Mouse (Mus musculus) CH12.LX (cell line): ENCODE results near the gene Hpn. TPM values are rescaled to one million over a fixed set of nuclear protein-coding genes. Genes with fewer than 3 reads are reported as not detected.

Experiments used
- DNase-seq: peaks from one replicate; pipeline ENCODE4 v3.0.0-alpha.2; 2013; ENCODE audit errors: extremely low read depth
- H3K27ac ChIP-seq: 2 replicates; pipeline ENCODE4 v1.5.1; 2012; ENCODE audit warnings: low read depth, mild to moderate bottlenecking, control low read depth, moderate library complexity; ENCODE audit not compliant: insufficient read depth
- H3K27me3 ChIP-seq: replicated peaks from 2 replicates; pipeline ENCODE3; 2012; ENCODE audit warnings: inconsistent platforms
- H3K36me3 ChIP-seq, 2 experiments: replicated peaks in 1 of 2; 2 replicates each; pipeline versions ENCODE3 to v1.6.1; 2012; ENCODE audit warnings: inconsistent platforms in 1 of 2, low read length in 1 of 2, mild to moderate bottlenecking in 1 of 2, mixed read lengths in 1 of 2, moderate library complexity in 1 of 2; ENCODE audit not compliant: control insufficient read depth in 1 of 2, insufficient read depth in 1 of 2
- H3K4me1 ChIP-seq, 2 experiments: 2 replicates each; pipeline ENCODE4 v1.6.1; 2012; ENCODE audit warnings: inconsistent platforms in 1 of 2, moderate library complexity in 1 of 2; ENCODE audit not compliant: insufficient read depth in 2 of 2, control insufficient read depth in 1 of 2
- H3K4me2 ChIP-seq: 2 replicates; pipeline ENCODE4 v1.6.1; 2012; ENCODE audit warnings: low read depth, mild to moderate bottlenecking, control low read depth; ENCODE audit not compliant: poor library complexity, insufficient read depth, severe bottlenecking
- H3K4me3 ChIP-seq, 3 experiments: fragments of 150-350 bp in 1 of 3; sonication (generic) in 1 of 3; replicated peaks in 1 of 3; 2 replicates each; pipeline versions ENCODE3 to v1.5.1; 2011 to 2012; ENCODE audit warnings: low read depth in 2 of 3, low read length in 2 of 3, mild to moderate bottlenecking in 2 of 3, moderate library complexity in 2 of 3, control low read depth in 1 of 3, improper control_type of control experiment in 1 of 3, inconsistent platforms in 1 of 3, mixed read lengths in 1 of 3; ENCODE audit not compliant: poor library complexity in 1 of 3
- H3K79me2 ChIP-seq: replicated peaks from 2 replicates; pipeline ENCODE4 v1.6.1; 2012; ENCODE audit warnings: mild to moderate bottlenecking, moderate library complexity; ENCODE audit not compliant: control insufficient read depth, poor library complexity, insufficient read depth, severe bottlenecking; ENCODE audit errors: extremely low read depth
- H3K9ac ChIP-seq: 2 replicates; pipeline ENCODE4 v1.6.1; 2012; ENCODE audit warnings: low read depth, mild to moderate bottlenecking, control low read depth, moderate library complexity; ENCODE audit not compliant: insufficient read depth
- H3K9me3 ChIP-seq: replicated peaks from 2 replicates; pipeline ENCODE3; 2012; ENCODE audit warnings: low read length, inconsistent platforms, mixed read lengths
- BHLHE40 ChIP-seq: IDR thresholded peaks from 2 replicates; pipeline ENCODE4 v1.6.1; 2011; ENCODE audit warnings: mild to moderate bottlenecking, low read depth, low read length, improper control_type of control experiment
- CHD1 ChIP-seq: IDR thresholded peaks from 2 replicates; pipeline ENCODE4 v1.6.1; 2012; ENCODE audit warnings: low read depth, low read length, improper control_type of control experiment, inconsistent platforms
- CHD2 ChIP-seq: IDR thresholded peaks from 2 replicates; pipeline ENCODE4 v1.6.1; 2011; ENCODE audit warnings: low read length, improper control_type of control experiment
- CTCF ChIP-seq, 2 experiments: IDR thresholded peaks in 1 of 2; conservative IDR thresholded peaks in 1 of 2; 2 replicates each; pipeline ENCODE4 v1.5.1; 2011 to 2012; ENCODE audit warnings: low read depth in 2 of 2, low read length in 2 of 2, improper control_type of control experiment in 1 of 2, inconsistent platforms in 1 of 2, mild to moderate bottlenecking in 1 of 2, moderate library complexity in 1 of 2
- EP300 ChIP-seq: IDR thresholded peaks from 2 replicates; pipeline ENCODE4 v1.6.1; 2011; ENCODE audit warnings: low read length, improper control_type of control experiment
- HCFC1 ChIP-seq: IDR thresholded peaks from 2 replicates; pipeline ENCODE4 v1.6.1; 2012; ENCODE audit warnings: low read depth, mild to moderate bottlenecking, inconsistent platforms, low read length, improper control_type of control experiment
- JUN ChIP-seq: IDR thresholded peaks from 2 replicates; pipeline ENCODE4 v1.6.1; 2011; ENCODE audit warnings: low read depth, mild to moderate bottlenecking, low read length, improper control_type of control experiment, moderate library complexity; ENCODE audit not compliant: insufficient read depth
- MAZ ChIP-seq: IDR thresholded peaks from 2 replicates; pipeline ENCODE4 v1.6.1; 2012; ENCODE audit warnings: low read depth, mild to moderate bottlenecking, inconsistent platforms, low read length, improper control_type of control experiment, moderate library complexity
- NRF1 ChIP-seq: IDR thresholded peaks from 2 replicates; pipeline ENCODE4 v1.6.1; 2014; ENCODE audit warnings: low read depth, mild to moderate bottlenecking, inconsistent platforms, low read length, improper control_type of control experiment, moderate library complexity
- POLR2A ChIP-seq: IDR thresholded peaks from 2 replicates; pipeline ENCODE4 v1.6.1; 2011; ENCODE audit warnings: low read depth, mild to moderate bottlenecking, improper control_type of control experiment, low read length
- POLR2AphosphoS2 ChIP-seq: IDR thresholded peaks from 2 replicates; pipeline ENCODE4 v1.6.1; 2011; ENCODE audit warnings: low read depth, low read length, improper control_type of control experiment
- RAD21 ChIP-seq: IDR thresholded peaks from 2 replicates; pipeline ENCODE4 v1.6.1; 2011; ENCODE audit warnings: low read depth, mild to moderate bottlenecking, low read length, improper control_type of control experiment, moderate library complexity
- RCOR1 ChIP-seq: conservative IDR thresholded peaks from 2 replicates; pipeline ENCODE4 v1.6.1; 2012; ENCODE audit warnings: low read depth, mild to moderate bottlenecking, inconsistent platforms, low read length, improper control_type of control experiment
- SMC3 ChIP-seq: IDR thresholded peaks from 2 replicates; pipeline ENCODE4 v1.6.1; 2011; ENCODE audit warnings: low read depth, low read length, improper control_type of control experiment
- TBP ChIP-seq: conservative IDR thresholded peaks from 2 replicates; pipeline ENCODE4 v1.6.1; 2011; ENCODE audit warnings: low read depth, low read length, improper control_type of control experiment
- UBTF ChIP-seq: IDR thresholded peaks from 2 replicates; pipeline ENCODE4 v1.6.1; 2012; ENCODE audit warnings: low read depth, mild to moderate bottlenecking, inconsistent platforms, low read length, improper control_type of control experiment, moderate library complexity
- USF1 ChIP-seq: IDR thresholded peaks from 2 replicates; pipeline ENCODE4 v1.6.1; 2014; ENCODE audit warnings: low read depth, mild to moderate bottlenecking, inconsistent platforms, low read length, improper control_type of control experiment
- USF2 ChIP-seq: conservative IDR thresholded peaks from 2 replicates; pipeline ENCODE4 v1.6.1; 2011; ENCODE audit warnings: low read depth, low read length, improper control_type of control experiment
- ZC3H11A ChIP-seq: IDR thresholded peaks from 2 replicates; pipeline ENCODE4 v1.6.1; 2012; ENCODE audit warnings: low read depth, mild to moderate bottlenecking, inconsistent platforms, low read length, improper control_type of control experiment
- ZNF384 ChIP-seq: IDR thresholded peaks from 2 replicates; pipeline ENCODE4 v1.6.1; 2012; ENCODE audit warnings: low read depth, low read length, improper control_type of control experiment, inconsistent platforms
- dilution Hi-C: fragments of 300-500 bp; cut with MboI; formaldehyde crosslinking; loops from 2 replicates; pipeline ENCODE4 v1.14.3; 2020; ENCODE audit warnings: low sequenced_read_pairs; ENCODE audit not compliant: extremely low pct_unique_long_range_greater_than_20kb, extremely low pct_ligation_motif_present
- in situ Hi-C: fragments of 300-500 bp; cut with MboI; formaldehyde crosslinking; loops from 3 replicates; pipeline ENCODE4 v1.14.3; 2019; ENCODE audit warnings: low sequenced_read_pairs, low pct_ligation_motif_present, low pct_unique_long_range_greater_than_20kb, mixed read lengths
- polyA plus RNA-seq: library from polyadenylated mRNA; unstranded; fragments of >175 nt; gene quantifications from 2 replicates; pipeline ENCODE4 v1.2.1, GENCODE M21; 2012; ENCODE audit warnings: low read depth; ENCODE audit not compliant: insufficient read length
- total RNA-seq, 2 experiments: library from RNA; depleted of rRNA; stranded (reverse); fragments of 300-350 nt in 1 of 2; fragments of >200 nt in 1 of 2; gene quantifications; 2 replicates each; pipeline ENCODE4 v1.2.3; 2012 to 2014

The Hpn gene
- total and polyA plus RNA-seq, 3 experiments = 3.0 to 16.7 (median 8.7) TPM

DNA sequence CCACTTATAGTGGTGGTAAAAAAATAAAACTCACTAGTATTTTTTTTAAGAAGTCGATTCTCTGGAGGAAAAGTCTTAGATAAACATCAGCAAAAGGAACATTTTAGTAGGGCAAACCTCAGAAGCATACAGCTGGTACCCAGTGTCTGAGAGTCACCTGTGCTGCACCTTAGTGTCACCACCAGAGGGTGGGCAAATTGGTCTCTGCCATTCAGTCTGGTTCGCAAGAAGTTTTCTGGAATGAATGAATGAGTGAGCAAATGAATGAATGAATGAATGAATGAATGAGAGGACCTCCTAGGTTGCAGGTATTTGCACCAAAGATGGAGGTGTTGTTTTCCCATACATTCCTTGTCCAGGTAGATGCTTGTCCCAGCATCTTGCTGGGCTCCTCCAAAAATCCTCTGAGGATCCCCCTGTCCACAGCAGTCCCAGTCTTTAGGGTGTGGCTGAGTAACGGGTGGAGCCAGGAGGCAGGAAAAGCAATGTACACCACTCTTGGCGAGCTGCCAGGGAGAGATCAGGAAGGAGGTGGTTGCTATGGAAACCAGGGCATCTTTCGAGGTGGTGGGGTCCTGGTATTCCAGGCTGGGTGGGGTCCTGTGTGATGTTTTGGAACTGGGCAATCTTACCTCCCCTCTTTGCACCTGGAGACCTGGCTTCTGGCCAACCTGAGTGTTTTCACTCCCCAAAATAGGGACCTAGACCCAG is 65.8 kb downstream of the Hpn start:
- Histone ChIP-seq H3K9me3 (no peaks in the 10 kb centered on the region), H3K4me1 (peaks cover 13 to 25% of the 10 kb centered on the region in 2 experiments), H3K27ac (no peak overlapping the region), H3K9ac (no peak overlapping the region), H3K79me2 (no peaks in the 10 kb centered on the region), H3K27me3 (peaks cover 76% of the 10 kb centered on the region), H3K36me3 (no peaks in the 10 kb centered on the region), H3K4me3 (no peak overlapping the region), H3K4me2 (no peak overlapping the region)
- TF ChIP-seq POLR2AphosphoS2 = no peak
- no peak for TF ChIP-seq USF2
- TF ChIP-seq ZC3H11A = no peak
- no peak for TF ChIP-seq ZNF384
- no peak for TF ChIP-seq RAD21
- TF ChIP-seq MAZ = no peak
- no peak for TF ChIP-seq RCOR1
- no peak for TF ChIP-seq BHLHE40
- no peak for TF ChIP-seq NRF1
- TF ChIP-seq JUN = no peak
- no peak for TF ChIP-seq POLR2A
- TF ChIP-seq USF1 = no peak
- TF ChIP-seq CHD1 = no peak
- no peak for TF ChIP-seq CTCF (conservative IDR thresholded peaks at IDR 0.05 in 1 of 2, IDR thresholded peaks at IDR 0.05 in 1 of 2; ENCODE audit: low read depth in 2 of 2, low read length in 2 of 2)
- no peak for TF ChIP-seq TBP
- no peak for TF ChIP-seq EP300
- TF ChIP-seq HCFC1 = no peak
- no peak for TF ChIP-seq UBTF
- TF ChIP-seq SMC3 = no peak
- TF ChIP-seq CHD2 = no peak
- dilution Hi-C loops (no loop called here), in situ Hi-C loops (no loop called here)
- DNase-seq = no peak

Other genes starting within 250 kb of the Hpn start
- 41.7 and 42.3 TPM in 2 replicates for gene Cd22, start 234.9 kb downstream of the Hpn start, total RNA-seq (2012; rRNA removed)
- gene Cd22, start 234.9 kb downstream of the Hpn start, total RNA-seq (2014; rRNA removed) = 81.5 and 90.6 TPM in 2 replicates
- 180 and 190 TPM in 2 replicates for gene Cd22, start 234.9 kb downstream of the Hpn start, polyA plus RNA-seq
- 0.04 TPM in 1 of 2 replicates, not detected in the other for gene Mag, start 200.4 kb downstream of the Hpn start, total RNA-seq (2012; rRNA removed)
- gene Mag, start 200.4 kb downstream of the Hpn start, total RNA-seq (2014; rRNA removed) = not detected in 2 replicates
- not detected in 2 replicates for gene Mag, start 200.4 kb downstream of the Hpn start, polyA plus RNA-seq
- gene Hamp2, start 190.6 kb downstream of the Hpn start, total RNA-seq (2012; rRNA removed) = not detected in 2 replicates
- gene Hamp2, start 190.6 kb downstream of the Hpn start, total RNA-seq (2014; rRNA removed) = not detected in 2 replicates
- gene Hamp2, start 190.6 kb downstream of the Hpn start, polyA plus RNA-seq = not detected in 2 replicates
- not detected in 2 replicates for gene Hamp, start 171.3 kb downstream of the Hpn start, total RNA-seq (2012; rRNA removed)
- not detected in 2 replicates for gene Hamp, start 171.3 kb downstream of the Hpn start, total RNA-seq (2014; rRNA removed)
- gene Hamp, start 171.3 kb downstream of the Hpn start, polyA plus RNA-seq = not detected in 2 replicates
- gene Usf2, start 158.5 kb downstream of the Hpn start, total RNA-seq (2012; rRNA removed) = 42.0 and 47.9 TPM in 2 replicates
- 47.0 and 57.2 TPM in 2 replicates for gene Usf2, start 158.5 kb downstream of the Hpn start, total RNA-seq (2014; rRNA removed)
- gene Usf2, start 158.5 kb downstream of the Hpn start, polyA plus RNA-seq = 102 and 103 TPM in 2 replicates
- 0.08 and 0.13 TPM in 2 replicates for gene Lsr, start 141.8 kb downstream of the Hpn start, total RNA-seq (2012; rRNA removed)
- 0.12 TPM in 1 of 2 replicates, not detected in the other for gene Lsr, start 141.8 kb downstream of the Hpn start, total RNA-seq (2014; rRNA removed)
- not detected in 2 replicates for gene Lsr, start 141.8 kb downstream of the Hpn start, polyA plus RNA-seq
- gene Fam187b, start 141.5 kb downstream of the Hpn start, total RNA-seq (2012; rRNA removed) = not detected in 2 replicates
- not detected in 2 replicates for gene Fam187b, start 141.5 kb downstream of the Hpn start, total RNA-seq (2014; rRNA removed)
- not detected in 2 replicates for gene Fam187b, start 141.5 kb downstream of the Hpn start, polyA plus RNA-seq
- 71.6 and 73.2 TPM in 2 replicates for gene Fxyd5, start 72.8 kb downstream of the Hpn start, total RNA-seq (2012; rRNA removed)
- gene Fxyd5, start 72.8 kb downstream of the Hpn start, total RNA-seq (2014; rRNA removed) = 38.3 and 43.8 TPM in 2 replicates
- 96.8 and 124 TPM in 2 replicates for gene Fxyd5, start 72.8 kb downstream of the Hpn start, polyA plus RNA-seq
- not detected in 2 replicates for gene Fxyd7, start 63.8 kb downstream of the Hpn start, total RNA-seq (2012; rRNA removed)
- not detected in 2 replicates for gene Fxyd7, start 63.8 kb downstream of the Hpn start, total RNA-seq (2014; rRNA removed)
- gene Fxyd7, start 63.8 kb downstream of the Hpn start, polyA plus RNA-seq = not detected in 2 replicates
- gene Fxyd1, start 58.1 kb downstream of the Hpn start, total RNA-seq (2012; rRNA removed) = not detected in 2 replicates
- gene Fxyd1, start 58.1 kb downstream of the Hpn start, total RNA-seq (2014; rRNA removed) = not detected in 2 replicates
- not detected in 2 replicates for gene Fxyd1, start 58.1 kb downstream of the Hpn start, polyA plus RNA-seq
- gene Lgi4, start 55.9 kb downstream of the Hpn start, total RNA-seq (2012; rRNA removed) = not detected in 2 replicates
- gene Lgi4, start 55.9 kb downstream of the Hpn start, total RNA-seq (2014; rRNA removed) = not detected in 2 replicates
- gene Lgi4, start 55.9 kb downstream of the Hpn start, polyA plus RNA-seq = not detected in 2 replicates
- not detected in 2 replicates for gene Fxyd3, start 38.6 kb downstream of the Hpn start, total RNA-seq (2012; rRNA removed)
- not detected in 2 replicates for gene Fxyd3, start 38.6 kb downstream of the Hpn start, total RNA-seq (2014; rRNA removed)
- gene Fxyd3, start 38.6 kb downstream of the Hpn start, polyA plus RNA-seq = 0.08 TPM in 1 of 2 replicates, not detected in the other
- 0.17 and 0.30 TPM in 2 replicates for gene Scn1b, start 11.7 kb upstream of the Hpn start, total RNA-seq (2012; rRNA removed)
- gene Scn1b, start 11.7 kb upstream of the Hpn start, total RNA-seq (2014; rRNA removed) = not detected in 2 replicates
- gene Scn1b, start 11.7 kb upstream of the Hpn start, polyA plus RNA-seq = not detected in 2 replicates
- 66.6 and 86.0 TPM in 2 replicates for gene Gramd1a, start 40.6 kb upstream of the Hpn start, total RNA-seq (2012; rRNA removed)
- gene Gramd1a, start 40.6 kb upstream of the Hpn start, total RNA-seq (2014; rRNA removed) = 45.7 and 49.5 TPM in 2 replicates
- 70.0 and 90.7 TPM in 2 replicates for gene Gramd1a, start 40.6 kb upstream of the Hpn start, polyA plus RNA-seq
- gene Scgb2b2, start 175.2 kb upstream of the Hpn start, total RNA-seq (2012; rRNA removed) = not detected in 2 replicates
- gene Scgb2b2, start 175.2 kb upstream of the Hpn start, total RNA-seq (2014; rRNA removed) = not detected in 2 replicates
- not detected in 2 replicates for gene Scgb2b2, start 175.2 kb upstream of the Hpn start, polyA plus RNA-seq
- not detected in 2 replicates for gene Scgb1b2, start 176.5 kb upstream of the Hpn start, total RNA-seq (2012; rRNA removed)
- gene Scgb1b2, start 176.5 kb upstream of the Hpn start, total RNA-seq (2014; rRNA removed) = not detected in 2 replicates
- not detected in 2 replicates for gene Scgb1b2, start 176.5 kb upstream of the Hpn start, polyA plus RNA-seq
- not detected in 2 replicates for gene Scgb2b3, start 246.8 kb upstream of the Hpn start, total RNA-seq (2012; rRNA removed)
- not detected in 2 replicates for gene Scgb2b3, start 246.8 kb upstream of the Hpn start, total RNA-seq (2014; rRNA removed)
- gene Scgb2b3, start 246.8 kb upstream of the Hpn start, polyA plus RNA-seq = not detected in 2 replicates